Mouse (Mus musculus): ENCODE measurements around the gene Plxna4. TPM values are rescaled to one million over a fixed set of nuclear protein-coding genes. Genes with fewer than 3 reads are reported as not detected.

The Plxna4 gene
- polyA plus RNA-seq, 1 experiment from 2014 or later, result 5.6 TPM

DNA sequence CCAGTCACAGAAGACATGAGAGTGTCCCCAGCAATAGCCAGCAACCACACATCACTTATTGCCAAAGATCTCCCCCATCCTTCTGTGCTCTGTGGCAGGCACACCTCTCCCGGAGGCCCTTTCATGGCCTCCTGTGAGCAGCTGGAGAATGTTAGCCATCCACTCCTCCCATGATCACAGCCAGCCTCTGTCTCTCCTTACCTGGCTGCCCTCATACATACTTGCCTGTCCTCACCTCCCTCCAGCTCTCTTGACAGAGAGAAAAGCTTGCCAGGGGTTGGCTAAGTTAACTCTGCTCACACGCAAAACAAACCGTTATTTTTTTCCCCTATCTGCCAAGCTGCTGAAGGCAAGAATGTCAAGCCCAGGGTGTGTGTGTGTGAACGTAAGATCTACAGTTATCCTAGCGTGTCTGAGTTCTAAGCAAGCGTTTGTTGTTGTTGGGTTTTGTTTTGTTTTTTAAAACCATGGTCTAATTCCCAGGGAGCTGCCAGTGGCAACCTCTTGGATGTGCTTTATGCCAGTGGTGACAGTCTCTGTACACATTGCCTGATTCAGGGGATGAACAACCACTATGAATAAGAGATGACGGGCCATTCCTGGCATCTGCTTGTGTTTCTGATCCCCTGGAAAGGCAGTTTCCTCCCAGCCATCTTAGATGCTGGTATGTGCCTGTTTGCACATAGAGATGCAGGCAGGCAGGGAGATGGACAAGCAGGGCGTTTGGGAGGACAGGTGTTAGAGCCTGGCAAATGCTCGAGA is 257.8 kb downstream of the Plxna4 start:
- Histone ChIP-seq H3K9ac (replicated peaks) (no peak overlapping the region), H3K27ac (replicated peaks) (no peak overlapping the region), H3K27me3 (peaks cover 16% of the 10 kb centered on the region), H3K9me3 (no peaks in the 10 kb centered on the region), H3K36me3 (no peaks in the 10 kb centered on the region), H3K4me3 (no peak overlapping the region), H3K4me1 (peaks cover 23% of the 10 kb centered on the region; the same call in 1 of the 2 replicates), H3K4me2 (replicated peaks) (no peak overlapping the region)
- 71% methylated on average over 9 of the region's 9 CpGs for WGBS
- ATAC-seq (ENCODE audit: low FRiP score, low read depth), result no peak

DNA sequence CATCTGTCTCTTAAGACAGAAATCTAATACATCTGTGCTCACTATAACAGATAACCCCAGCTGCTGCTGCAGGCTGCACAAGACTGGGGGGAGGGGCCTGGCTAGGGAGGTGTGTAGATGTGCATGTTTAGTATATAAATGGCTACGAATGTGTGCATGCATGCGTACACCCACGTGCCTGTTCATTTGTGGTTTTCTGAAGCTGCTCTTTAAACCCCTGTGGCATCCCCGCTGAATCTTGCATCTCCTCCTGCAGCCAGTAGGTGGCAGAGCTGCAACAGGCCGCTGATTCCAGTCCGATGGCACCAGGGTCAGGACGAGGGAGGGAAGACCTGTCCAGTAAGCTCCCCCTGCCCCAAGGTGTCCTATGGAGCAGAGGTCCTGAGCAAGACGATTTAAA is 260.0 kb downstream of the Plxna4 start:
- peaks cover 23% of the 10 kb centered on the region; the same call in 1 of the 2 replicates for H3K4me1 ChIP-seq
- no peak overlapping the region for H3K9ac ChIP-seq (replicated peaks)
- 5% methylated on average over 8 of the region's 8 CpGs for WGBS
- no peak; the same call in 1 of the 2 replicates for ATAC-seq (ENCODE audit: low FRiP score, low read depth)
- H3K27me3 ChIP-seq, result peaks cover 16% of the 10 kb centered on the region
- no peak overlapping the region for H3K4me3 ChIP-seq
- no peak overlapping the region for H3K4me2 ChIP-seq (replicated peaks)
- no peaks in the 10 kb centered on the region for H3K36me3 ChIP-seq
- no peak overlapping the region for H3K27ac ChIP-seq (replicated peaks)
- no peaks in the 10 kb centered on the region for H3K9me3 ChIP-seq

DNA sequence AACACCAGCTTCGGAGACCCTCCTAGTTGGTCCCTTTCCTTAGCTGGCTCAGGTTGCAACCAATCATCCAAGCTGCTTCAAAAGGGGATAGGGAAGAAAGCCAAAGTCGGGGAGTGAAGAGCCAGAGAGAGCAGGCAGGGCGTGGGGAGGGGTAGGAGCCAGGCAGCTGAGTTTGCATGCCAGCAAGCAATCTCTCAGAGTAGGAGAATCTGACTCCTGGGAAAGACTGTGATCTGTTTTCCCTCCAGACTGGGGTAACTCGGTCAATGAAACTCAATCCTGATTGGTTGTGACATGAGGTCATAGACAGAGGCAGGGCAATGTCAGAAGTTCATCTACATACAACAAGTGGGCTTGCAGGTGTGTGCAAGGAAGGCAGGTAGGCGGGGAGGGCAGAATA is 260.8 kb downstream of the Plxna4 start:
- H3K9me3 ChIP-seq, result no peaks in the 10 kb centered on the region
- no peaks in the 10 kb centered on the region for H3K36me3 ChIP-seq
- H3K9ac ChIP-seq (replicated peaks), result no peak overlapping the region
- H3K4me1 ChIP-seq, result peaks cover 23% of the 10 kb centered on the region; the same call in 1 of the 2 replicates
- WGBS, result 35% methylated on average over 5 of the region's 5 CpGs
- no peak overlapping the region for H3K27ac ChIP-seq (replicated peaks)
- peaks cover 16% of the 10 kb centered on the region for H3K27me3 ChIP-seq
- H3K4me2 ChIP-seq (replicated peaks), result no peak overlapping the region
- no peak overlapping the region for H3K4me3 ChIP-seq
- ATAC-seq (ENCODE audit: low FRiP score, low read depth), result no peak

DNA sequence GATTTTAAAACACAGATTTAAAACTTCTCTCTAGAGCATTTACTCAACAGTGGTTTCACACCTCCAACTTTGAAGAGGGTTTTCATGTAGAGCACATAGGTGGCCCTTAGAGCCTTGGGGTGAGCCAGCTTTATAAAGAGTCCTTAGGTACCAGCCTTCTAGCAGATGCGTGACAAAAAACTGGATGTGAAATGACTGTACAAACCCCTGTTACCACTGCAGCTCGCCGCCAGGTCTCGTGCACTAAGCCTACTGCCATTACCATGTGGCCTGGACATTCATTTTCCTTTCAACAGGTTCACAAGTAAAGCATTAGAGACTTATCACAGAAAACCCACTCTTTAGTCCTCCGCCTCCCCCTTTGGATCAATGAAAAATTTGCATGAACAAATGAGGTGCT is 261.6 kb downstream of the Plxna4 start:
- no peak for ATAC-seq (ENCODE audit: low FRiP score, low read depth)
- Histone ChIP-seq H3K4me1 (peaks cover 23% of the 10 kb centered on the region; the same call in 1 of the 2 replicates), H3K27me3 (peaks cover 16% of the 10 kb centered on the region), H3K9me3 (no peaks in the 10 kb centered on the region), H3K9ac (replicated peaks) (no peak overlapping the region), H3K4me2 (replicated peaks) (no peak overlapping the region), H3K36me3 (no peaks in the 10 kb centered on the region), H3K27ac (replicated peaks) (no peak overlapping the region), H3K4me3 (no peak overlapping the region)
- 94% methylated on average over 5 of the region's 5 CpGs for WGBS

DNA sequence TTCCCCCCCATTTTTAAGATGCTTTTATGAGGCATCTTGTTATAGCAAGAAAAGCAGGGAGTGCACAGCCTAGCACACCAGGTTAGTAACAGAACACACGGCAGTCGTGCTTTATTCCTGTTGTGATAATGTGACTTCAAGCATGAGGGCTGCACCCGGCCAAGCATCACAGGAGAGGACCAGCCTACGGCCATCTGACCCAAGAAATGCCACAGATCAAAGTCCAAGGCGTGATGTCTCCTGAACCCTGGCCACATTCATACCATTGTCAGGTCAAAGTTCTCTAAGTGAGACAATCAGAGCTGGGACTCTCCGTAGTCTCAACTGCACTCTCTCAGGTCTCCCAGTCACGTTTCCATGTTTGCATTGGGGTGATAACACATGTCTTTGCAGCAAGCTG is 262.1 kb downstream of the Plxna4 start:
- H3K9ac ChIP-seq (replicated peaks), result no peak overlapping the region
- WGBS, result 81% methylated on average over 7 of the region's 7 CpGs
- H3K27me3 ChIP-seq, result peaks cover 16% of the 10 kb centered on the region
- H3K9me3 ChIP-seq, result no peaks in the 10 kb centered on the region
- H3K4me1 ChIP-seq, result peaks cover 23% of the 10 kb centered on the region; the same call in 1 of the 2 replicates
- H3K4me3 ChIP-seq, result no peak overlapping the region
- no peak overlapping the region for H3K27ac ChIP-seq (replicated peaks)
- no peak for ATAC-seq (ENCODE audit: low FRiP score, low read depth)
- H3K4me2 ChIP-seq (replicated peaks), result no peak overlapping the region
- H3K36me3 ChIP-seq, result no peaks in the 10 kb centered on the region

DNA sequence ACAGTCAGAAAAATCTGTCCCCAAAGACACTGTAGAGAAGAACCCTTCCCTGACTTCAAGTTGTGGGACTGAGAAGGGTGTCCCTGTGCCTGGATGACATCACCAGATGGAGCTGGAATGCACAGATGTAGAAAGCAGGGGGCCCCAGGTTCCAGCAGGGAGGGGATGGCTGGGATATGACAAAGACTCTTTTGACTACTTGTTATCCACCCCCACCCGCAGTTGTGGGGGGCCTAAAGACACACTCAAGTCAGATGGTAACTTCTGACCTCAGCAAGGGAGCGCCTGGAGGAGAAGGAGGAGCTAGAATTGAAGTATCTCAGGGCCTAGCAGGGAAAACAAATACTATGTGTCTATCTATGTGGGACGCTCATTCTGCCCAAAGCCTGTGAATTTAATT is 266.8 kb downstream of the Plxna4 start:
- no peaks in the 10 kb centered on the region for H3K9me3 ChIP-seq
- ATAC-seq (ENCODE audit: low FRiP score, low read depth), result no peak

DNA sequence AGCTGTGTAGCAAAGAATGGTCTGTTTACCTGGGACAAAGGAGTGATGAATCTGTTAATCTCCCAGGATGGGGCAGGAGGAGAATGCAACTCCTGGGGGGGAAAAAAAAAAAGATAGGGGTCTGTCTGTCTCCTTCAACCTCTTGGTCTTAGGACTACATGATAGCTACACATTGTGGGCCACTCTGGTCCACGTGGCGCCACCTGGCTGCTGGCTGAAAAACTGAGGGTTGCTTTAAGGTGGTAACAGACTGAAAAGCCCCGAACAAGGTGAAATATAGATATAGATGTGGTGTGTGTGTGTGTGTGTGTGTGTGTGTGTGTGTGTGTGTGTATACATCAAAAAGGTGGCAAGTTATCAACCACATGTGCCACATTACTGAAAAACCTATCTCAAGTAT is 267.7 kb downstream of the Plxna4 start:
- H3K4me3 ChIP-seq, result no peak overlapping the region
- H3K27me3 ChIP-seq, result no peaks in the 10 kb centered on the region
- WGBS, result 35% methylated on average over 3 of the region's 3 CpGs
- H3K27ac ChIP-seq (replicated peaks), result no peak overlapping the region
- ATAC-seq (ENCODE audit: low FRiP score, low read depth), result no peak
- H3K9ac ChIP-seq (replicated peaks), result no peak overlapping the region
- no peak overlapping the region for H3K4me2 ChIP-seq (replicated peaks)
- no peaks in the 10 kb centered on the region for H3K36me3 ChIP-seq
- H3K4me1 ChIP-seq, result no peaks in the 10 kb centered on the region
- no peaks in the 10 kb centered on the region for H3K9me3 ChIP-seq

More for the DNA sequence above, 266.8 kb downstream of the Plxna4 start:
- WGBS, result 69% methylated on average over 3 of the region's 3 CpGs
- no peaks in the 10 kb centered on the region for H3K4me1 ChIP-seq
- no peak overlapping the region for H3K27ac ChIP-seq (replicated peaks)
- H3K4me3 ChIP-seq, result no peak overlapping the region
- H3K27me3 ChIP-seq, result no peaks in the 10 kb centered on the region
- no peaks in the 10 kb centered on the region for H3K36me3 ChIP-seq
- H3K9ac ChIP-seq (replicated peaks), result no peak overlapping the region
- H3K4me2 ChIP-seq (replicated peaks), result no peak overlapping the region

DNA sequence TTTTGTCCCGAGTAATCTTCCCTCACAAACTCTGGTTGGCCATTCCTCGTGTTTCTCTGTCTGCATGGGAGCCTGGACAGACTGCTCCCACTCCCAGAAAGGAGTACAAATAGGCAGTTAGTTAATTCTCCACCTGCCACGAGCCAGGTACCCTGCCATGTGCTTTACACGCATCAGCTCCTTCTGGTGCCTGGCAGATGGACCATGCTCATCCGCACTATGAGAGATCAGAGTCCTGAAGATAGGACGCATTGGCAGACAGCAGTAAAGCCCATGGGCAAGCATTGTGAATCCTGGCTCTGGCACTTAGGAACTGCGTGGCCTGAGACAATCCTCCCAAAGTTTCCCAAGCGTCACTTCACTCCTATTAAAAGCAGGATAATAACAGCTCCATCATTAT is 270.5 kb downstream of the Plxna4 start:
- Histone ChIP-seq H3K4me3 (no peak overlapping the region), H3K27me3 (no peaks in the 10 kb centered on the region), H3K4me1 (no peaks in the 10 kb centered on the region), H3K9ac (replicated peaks) (no peak overlapping the region), H3K9me3 (no peaks in the 10 kb centered on the region), H3K27ac (replicated peaks) (no peak overlapping the region), H3K36me3 (no peaks in the 10 kb centered on the region), H3K4me2 (replicated peaks) (no peak overlapping the region)
- WGBS, result 84% methylated on average over 8 of the region's 8 CpGs
- ATAC-seq (ENCODE audit: low FRiP score, low read depth), result no peak

DNA sequence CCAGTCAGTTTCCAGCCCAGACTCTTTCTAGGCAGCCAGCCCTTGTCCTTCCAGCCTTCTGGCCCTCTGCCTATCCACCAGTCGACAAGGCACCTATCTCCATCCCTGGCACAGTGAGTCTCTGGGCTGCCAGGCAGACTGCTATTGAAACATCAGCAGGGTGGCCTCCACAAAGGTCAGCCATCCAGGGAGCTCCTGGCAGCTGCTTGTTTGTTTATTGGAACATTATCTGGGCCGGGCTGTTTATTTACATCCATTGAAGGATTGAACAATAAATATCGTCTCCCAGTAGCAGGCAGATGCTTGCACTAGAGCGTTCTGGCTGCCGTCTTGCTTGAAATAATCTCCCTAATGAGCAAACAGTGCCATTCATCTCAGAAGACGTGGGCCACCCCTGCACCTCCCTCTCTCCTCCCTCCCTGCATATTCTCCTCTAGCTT is 273.0 kb downstream of the Plxna4 start:
- WGBS, result 47% methylated on average over 6 of the region's 6 CpGs
- Histone ChIP-seq H3K9me3 (no peaks in the 10 kb centered on the region), H3K4me3 (no peak overlapping the region), H3K4me2 (replicated peaks) (no peak overlapping the region), H3K9ac (replicated peaks) (no peak overlapping the region), H3K36me3 (no peaks in the 10 kb centered on the region), H3K27ac (replicated peaks) (no peak overlapping the region; the same call in 1 of the 2 replicates), H3K27me3 (no peaks in the 10 kb centered on the region), H3K4me1 (no peaks in the 10 kb centered on the region)
- no peak for ATAC-seq (ENCODE audit: low FRiP score, low read depth)

DNA sequence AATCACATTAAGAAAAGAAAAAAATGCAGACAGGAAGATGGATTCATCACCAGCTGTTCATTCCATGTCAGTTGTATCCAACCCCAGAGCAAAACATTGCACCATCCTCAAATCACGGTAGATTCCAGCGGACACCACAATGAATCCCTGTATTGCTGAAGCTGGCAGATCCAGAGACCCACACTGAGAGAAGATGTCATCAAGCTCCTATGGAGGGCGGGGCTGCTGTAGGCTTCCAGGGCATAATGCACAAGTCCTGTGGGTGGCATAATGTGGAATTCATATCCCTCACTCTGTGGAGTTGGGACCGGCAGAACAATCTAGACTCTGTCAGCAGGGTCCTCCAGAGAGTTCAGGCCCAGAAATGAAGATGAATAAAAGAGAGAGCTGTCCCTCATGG is 278.8 kb downstream of the Plxna4 start:
- Histone ChIP-seq H3K36me3 (no peaks in the 10 kb centered on the region), H3K9me3 (no peaks in the 10 kb centered on the region), H3K4me3 (no peak overlapping the region), H3K9ac (replicated peaks) (no peak overlapping the region), H3K4me2 (replicated peaks) (no peak overlapping the region), H3K27ac (replicated peaks) (no peak overlapping the region), H3K27me3 (no peaks in the 10 kb centered on the region), H3K4me1 (no peaks in the 10 kb centered on the region)
- ATAC-seq (ENCODE audit: low FRiP score, low read depth), result no peak
- 90% methylated on average over 4 of the region's 4 CpGs for WGBS

DNA sequence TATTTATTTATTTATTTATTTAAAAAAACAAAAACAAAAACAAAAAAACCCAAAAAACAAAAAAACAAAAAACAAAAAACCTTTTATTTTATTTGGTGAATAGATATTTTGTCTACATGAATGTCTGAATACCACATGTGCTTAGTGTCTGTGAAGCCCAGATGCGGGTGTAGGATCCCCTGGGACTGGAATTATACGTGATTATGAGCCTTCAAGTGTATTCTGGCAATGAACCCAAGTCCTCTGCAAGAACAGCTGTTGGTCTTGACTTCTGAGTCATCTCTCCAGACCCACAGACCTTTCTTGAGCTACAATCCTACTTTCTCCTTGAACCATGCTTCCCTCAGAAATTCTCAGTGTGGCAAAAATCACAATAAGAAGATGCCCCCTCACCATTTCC is 287.4 kb downstream of the Plxna4 start:
- no peak for ATAC-seq (ENCODE audit: low FRiP score, low read depth)
- Histone ChIP-seq H3K9me3 (no peaks in the 10 kb centered on the region), H3K9ac (replicated peaks) (no peak overlapping the region), H3K4me3 (no peak overlapping the region), H3K4me1 (no peaks in the 10 kb centered on the region), H3K36me3 (no peaks in the 10 kb centered on the region), H3K27me3 (no peaks in the 10 kb centered on the region), H3K4me2 (replicated peaks) (no peak overlapping the region), H3K27ac (replicated peaks) (no peak overlapping the region)
- WGBS, result 86% methylated on average over 2 of the region's 2 CpGs

DNA sequence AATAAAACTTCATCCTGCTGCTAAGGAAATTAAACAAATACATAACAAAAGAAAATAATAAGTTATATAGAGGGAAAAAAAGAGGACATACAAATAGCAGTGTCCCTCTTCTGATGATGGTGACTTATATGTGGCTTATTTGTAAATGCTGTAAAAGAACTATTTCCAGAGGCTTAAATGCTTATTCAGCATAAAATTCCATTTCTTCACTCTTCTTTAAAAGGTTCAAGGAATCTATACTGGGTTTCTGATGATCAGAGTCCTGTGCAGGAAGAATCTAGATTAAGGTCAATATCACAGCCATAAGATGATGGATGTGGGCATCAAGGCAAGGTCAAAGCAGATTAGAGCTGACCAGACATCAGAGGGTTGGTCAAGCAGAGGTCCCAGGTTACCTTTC is 306.5 kb downstream of the Plxna4 start:
- H3K4me3 ChIP-seq, result no peak overlapping the region
- ATAC-seq (ENCODE audit: low FRiP score, low read depth), result no peak
- H3K9ac ChIP-seq (replicated peaks), result no peak overlapping the region
- H3K27me3 ChIP-seq, result no peaks in the 10 kb centered on the region
- H3K9me3 ChIP-seq, result no peaks in the 10 kb centered on the region
- no peak overlapping the region for H3K4me2 ChIP-seq (replicated peaks)
- no peaks in the 10 kb centered on the region for H3K4me1 ChIP-seq
- no peak overlapping the region for H3K27ac ChIP-seq (replicated peaks)
- H3K36me3 ChIP-seq, result no peaks in the 10 kb centered on the region

DNA sequence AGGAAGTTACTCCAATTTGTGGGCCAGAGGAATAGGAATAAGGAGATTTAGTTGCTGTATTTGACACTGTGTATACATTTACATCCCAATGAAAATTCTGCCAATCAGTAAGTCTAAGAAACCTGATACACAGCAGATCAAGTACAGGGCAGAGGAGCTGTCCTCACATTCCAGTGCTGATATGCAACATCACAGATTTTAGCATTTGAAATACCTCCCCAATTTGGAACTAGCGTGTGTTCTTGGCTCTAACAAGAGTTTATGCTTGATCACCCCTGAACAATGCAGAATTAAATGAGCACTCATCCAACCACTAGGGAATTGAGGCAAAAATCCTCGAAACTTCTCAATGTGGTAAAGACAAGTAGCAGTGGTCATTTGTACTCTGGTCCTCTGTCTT is 307.3 kb downstream of the Plxna4 start:
- H3K4me2 ChIP-seq (replicated peaks), result no peak overlapping the region
- H3K9me3 ChIP-seq, result no peaks in the 10 kb centered on the region
- H3K4me1 ChIP-seq, result no peaks in the 10 kb centered on the region
- H3K36me3 ChIP-seq, result no peaks in the 10 kb centered on the region
- WGBS, result 29% methylated on average over 2 of the region's 2 CpGs
- ATAC-seq (ENCODE audit: low FRiP score, low read depth), result no peak
- no peak overlapping the region for H3K27ac ChIP-seq (replicated peaks)
- no peak overlapping the region for H3K9ac ChIP-seq (replicated peaks)
- H3K27me3 ChIP-seq, result no peaks in the 10 kb centered on the region
- H3K4me3 ChIP-seq, result no peak overlapping the region
